Mouse (Mus musculus): ENCODE measurements at regions not wholly inside any gene's neighbourhood (a gene's known extent, or its start where the extent isn't known, plus 50 kb on each side); places are given as distances from the start of the nearest gene placed in this dataset.

- no peak for DNase-seq (ENCODE audit: low spot score in 2 of 2)
These were observed 169.7 kb upstream of the Serpine2 start for GRCm38 (mm10) chr1:80030635-80031034.

- peak in 1 of 2 experiments; percentile 48 for DNase-seq (ENCODE audit: low spot score in 2 of 2)
These were observed 169.2 kb upstream of the Serpine2 start for GRCm38 (mm10) chr1:80030224-80030623.

GRCm38 (mm10) chr1:80025863-80026616, 165.1 kb upstream of the Serpine2 start:
- DNase-seq (ENCODE audit: low spot score in 2 of 2) = no peak

- DNase-seq (ENCODE audit: low spot score in 2 of 2) = no peak
These were observed 162.6 kb upstream of the Serpine2 start for GRCm38 (mm10) chr1:80023518-80024095.

GRCm38 (mm10) chr1:80021866-80022265, 160.9 kb upstream of the Serpine2 start:
- no peak for DNase-seq (ENCODE audit: low spot score in 2 of 2)

- no peak for DNase-seq (ENCODE audit: low spot score in 2 of 2)
These were observed 157.5 kb upstream of the Serpine2 start for GRCm38 (mm10) chr1:80018391-80019065.

- DNase-seq (ENCODE audit: low spot score in 2 of 2) = no peak
These were observed 154.5 kb upstream of the Serpine2 start for GRCm38 (mm10) chr1:80015474-80015873.

- no peak for DNase-seq (ENCODE audit: low spot score in 2 of 2)
These were observed 153.6 kb upstream of the Serpine2 start for GRCm38 (mm10) chr1:80014586-80014985.

- no peak for DNase-seq (ENCODE audit: low spot score in 2 of 2)
These were observed 149.7 kb upstream of the Serpine2 start for GRCm38 (mm10) chr1:80010724-80011123.

GRCm38 (mm10) chr1:79999081-79999480, 138.1 kb upstream of the Serpine2 start:
- DNase-seq (ENCODE audit: low spot score in 2 of 2) = peak in 1 of 2 experiments; percentile 19

- no peak for DNase-seq (ENCODE audit: low spot score in 2 of 2)
These were observed 136.9 kb upstream of the Serpine2 start for GRCm38 (mm10) chr1:79997911-79998310.

- no peak for DNase-seq (ENCODE audit: low spot score in 2 of 2)
These were observed 136.5 kb upstream of the Serpine2 start for GRCm38 (mm10) chr1:79997456-79997855.

GRCm38 (mm10) chr1:79984721-79985120, 123.7 kb upstream of the Serpine2 start:
- no peak for DNase-seq (ENCODE audit: low spot score in 2 of 2)

GRCm38 (mm10) chr1:79982678-79983280, 121.8 kb upstream of the Serpine2 start:
- no peak for DNase-seq (ENCODE audit: low spot score in 2 of 2)

GRCm38 (mm10) chr1:79979863-79980262, 118.9 kb upstream of the Serpine2 start:
- peak in 1 of 2 experiments; percentile 1 for DNase-seq (ENCODE audit: low spot score in 2 of 2)

GRCm38 (mm10) chr1:79978156-79978555, 117.2 kb upstream of the Serpine2 start:
- DNase-seq (ENCODE audit: low spot score in 2 of 2) = peak in 1 of 2 experiments; percentile 1

GRCm38 (mm10) chr1:79956121-79956520, 95.1 kb upstream of the Serpine2 start:
- DNase-seq (ENCODE audit: low spot score in 2 of 2) = no peak

GRCm38 (mm10) chr1:79944231-79944630, 83.3 kb upstream of the Serpine2 start:
- no peak for DNase-seq (ENCODE audit: low spot score in 2 of 2)

- DNase-seq (ENCODE audit: low spot score in 2 of 2) = no peak
These were observed 71.5 kb upstream of the Serpine2 start for GRCm38 (mm10) chr1:79932435-79932834.

GRCm38 (mm10) chr1:79927740-79928139, 66.8 kb upstream of the Serpine2 start:
- no peak for DNase-seq (ENCODE audit: low spot score in 2 of 2)

- no peak for DNase-seq (ENCODE audit: low spot score in 2 of 2)
These were observed 64.8 kb upstream of the Serpine2 start for GRCm38 (mm10) chr1:79925776-79926175.

GRCm38 (mm10) chr1:79921890-79922289, 60.9 kb upstream of the Serpine2 start:
- DNase-seq (ENCODE audit: low spot score in 2 of 2) = no peak

All from spleen, postnatal 4 days (tissue).